Mouse (Mus musculus) megakaryocyte-erythroid progenitor cell, adult 5-6 weeks (primary cell): Measurements from ENCODE around the gene Cgrrf1. TPM values are rescaled to one million over a fixed set of nuclear protein-coding genes. Genes with fewer than 3 reads are reported as not detected.

ENCODE experiments used
- ATAC-seq: replicated peaks from 2 replicates; pipeline ENCODE4 v1.8.0; 2016; ENCODE audit warnings: mild to moderate bottlenecking, inconsistent platforms; ENCODE audit not compliant: severe bottlenecking, poor library complexity, low FRiP score, low TSS enrichment
- total RNA-seq, 2 experiments: library from RNA; stranded (forward) in 1 of 2; stranded (reverse) in 1 of 2; fragments of 200-1000, 215-1000 nt in 1 of 2; fragments of >200 nt in 1 of 2; fragmentation: Nextera tagmentation in 1 of 2; gene quantifications; 2 replicates each; pipeline ENCODE4 v1.2.3; 2014 to 2017

The Cgrrf1 gene
- total RNA-seq, 2 experiments from 2014 or later = 7.8 to 21.5 TPM

DNA sequence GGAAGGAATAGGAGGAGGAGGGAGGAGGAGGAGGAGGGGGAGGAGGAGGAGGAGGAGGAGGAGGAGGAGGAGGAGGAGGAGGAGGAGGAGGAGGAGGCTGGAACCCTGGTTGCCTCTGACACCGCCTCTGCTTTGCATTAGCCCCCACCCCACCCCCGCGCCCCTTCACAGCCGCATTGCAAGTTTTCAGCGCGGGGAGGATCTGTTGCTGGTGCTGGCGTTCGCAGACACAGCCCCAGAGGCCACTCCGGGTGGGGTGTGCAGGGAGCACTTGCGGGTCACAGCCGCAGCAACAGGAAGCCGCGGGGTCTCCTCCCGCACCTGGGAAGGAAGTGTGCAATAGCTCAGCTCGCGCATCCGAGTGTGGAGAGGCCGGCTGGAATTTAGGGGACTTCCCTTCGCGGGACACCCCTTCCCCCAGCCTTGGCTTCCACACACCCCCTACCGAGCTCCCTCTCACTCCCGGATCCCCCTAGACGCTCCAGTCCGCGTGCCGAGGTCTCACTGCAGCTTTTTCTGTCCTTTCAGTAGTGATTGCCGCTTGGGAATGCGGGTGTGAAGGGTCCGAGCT is 52.0 kb downstream of the Cgrrf1 start:
- no peak for ATAC-seq

DNA sequence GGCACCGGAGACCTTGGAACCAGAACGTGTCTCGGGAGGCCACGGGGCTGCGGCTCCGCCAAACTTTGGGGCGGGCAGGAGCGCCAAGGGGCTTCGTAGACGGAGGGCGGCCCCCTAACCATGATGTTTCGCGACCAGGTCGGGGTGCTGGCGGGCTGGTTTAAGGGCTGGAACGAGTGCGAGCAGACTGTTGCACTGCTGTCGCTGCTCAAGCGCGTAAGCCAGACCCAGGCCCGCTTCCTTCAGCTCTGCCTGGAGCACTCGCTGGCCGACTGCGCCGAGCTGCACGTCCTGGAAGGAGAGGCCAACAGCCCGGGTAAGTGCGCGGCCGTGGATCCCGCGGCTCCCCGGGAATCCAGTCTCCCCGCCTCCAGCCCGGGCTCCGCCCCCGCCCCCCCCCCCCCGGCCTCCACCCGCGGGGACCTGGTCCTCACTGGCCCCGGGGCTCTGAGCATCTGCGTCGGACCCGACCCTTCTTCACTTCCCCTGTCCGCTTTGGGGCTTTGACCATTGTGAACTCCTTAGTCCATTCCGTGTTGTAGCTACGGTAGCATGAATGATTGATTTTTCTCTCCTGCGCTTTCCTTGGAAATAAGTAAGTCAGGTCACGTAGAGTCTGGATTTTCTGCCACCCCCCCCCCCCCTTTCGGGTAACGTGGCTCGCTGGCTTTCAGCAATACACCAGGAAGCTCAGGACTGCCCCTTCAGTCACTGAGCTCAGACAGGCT is 52.9 kb downstream of the Cgrrf1 start:
- ATAC-seq = no peak

GRCm38 (mm10) chr14:46885429-46885755 is 53.5 kb downstream of the Cgrrf1 start:
- ATAC-seq = no peak

- no peak for ATAC-seq
Observed at GRCm38 (mm10) chr14:46885891-46886301, 54.0 kb downstream of the Cgrrf1 start.

DNA sequence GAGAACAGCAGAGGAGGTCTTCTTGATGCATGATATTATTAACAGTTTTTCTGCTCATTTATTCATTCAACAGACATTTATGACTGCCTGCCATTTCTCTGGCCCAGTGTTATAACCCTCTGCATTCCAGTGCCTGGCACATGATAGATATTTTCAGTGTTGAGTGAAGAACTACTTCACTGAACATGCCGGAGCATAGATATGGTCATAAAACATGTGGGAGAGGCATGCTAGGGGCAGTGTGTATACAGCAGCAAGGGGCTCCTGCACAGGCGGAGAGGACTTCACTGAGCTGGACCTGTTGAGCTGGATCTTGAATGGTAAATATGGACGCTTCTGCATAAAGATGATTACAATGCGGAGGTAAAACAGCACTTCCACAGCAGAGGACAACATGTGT is 57.2 kb downstream of the Cgrrf1 start:
- ATAC-seq = no peak

DNA sequence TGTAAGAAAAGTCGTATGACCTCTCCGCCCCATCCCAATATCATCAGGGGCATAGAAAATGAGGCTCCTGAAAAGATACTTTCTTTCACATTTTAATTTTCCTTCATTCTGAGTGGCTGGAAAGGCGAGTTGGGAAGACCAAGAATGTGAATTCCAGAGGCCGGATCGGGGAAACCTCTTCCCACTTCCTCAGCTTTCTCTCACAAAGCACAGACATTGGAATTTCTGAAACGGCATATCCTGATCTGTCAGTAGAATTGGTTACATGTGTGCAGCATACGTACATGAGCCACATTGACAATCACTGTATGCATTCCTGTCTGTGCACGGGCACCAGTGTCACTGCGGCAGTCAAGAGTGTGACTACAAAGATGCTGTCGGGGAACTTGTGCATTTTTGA is 62.0 kb downstream of the Cgrrf1 start:
- no peak for ATAC-seq

GRCm38 (mm10) chr14:46897953-46898352 is 66.0 kb downstream of the Cgrrf1 start:
- ATAC-seq = no peak

DNA sequence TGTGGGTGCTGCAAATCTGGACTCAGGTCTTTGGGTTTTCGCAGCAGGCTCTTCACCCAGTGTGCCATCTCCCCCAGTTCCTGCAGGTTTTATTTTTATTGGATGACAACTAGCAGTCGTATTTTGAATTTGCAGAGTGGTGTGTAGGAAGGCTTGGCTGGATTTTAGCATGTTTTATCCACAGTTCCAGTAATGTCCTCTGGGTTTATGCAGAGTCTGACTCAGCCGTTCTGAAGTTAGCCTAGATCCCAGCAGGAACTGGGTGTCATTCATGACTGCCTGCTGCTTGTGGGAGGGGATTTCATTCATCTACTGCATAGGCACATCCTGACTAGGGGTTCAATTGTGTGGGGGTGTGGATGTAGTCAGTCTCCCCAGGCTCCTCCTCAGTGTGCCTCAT is 66.7 kb downstream of the Cgrrf1 start:
- ATAC-seq = no peak

GRCm38 (mm10) chr14:46902498-46903087 is 70.7 kb downstream of the Cgrrf1 start:
- ATAC-seq = no peak

Other genes with a start within 250 kb of the Cgrrf1 start
- gene Cdkn3, start 71.6 kb upstream of the Cgrrf1 start, total RNA-seq (2014; fragmentation: Nextera tagmentation) = 11.7 and 17.5 TPM in 2 replicates
- gene Cdkn3, start 71.6 kb upstream of the Cgrrf1 start, total RNA-seq (2017) = 13.0 and 16.6 TPM in 2 replicates
- gene Cnih1, start 43.7 kb upstream of the Cgrrf1 start, total RNA-seq (2014; fragmentation: Nextera tagmentation) = 91.7 and 93.1 TPM in 2 replicates
- gene Cnih1, start 43.7 kb upstream of the Cgrrf1 start, total RNA-seq (2017) = 56.0 and 72.4 TPM in 2 replicates
- gene Gmfb, start 9.9 kb upstream of the Cgrrf1 start, total RNA-seq (2014; fragmentation: Nextera tagmentation) = 51.5 and 57.9 TPM in 2 replicates
- gene Gmfb, start 9.9 kb upstream of the Cgrrf1 start, total RNA-seq (2017) = 84.5 and 101 TPM in 2 replicates
- gene Samd4, start 50.7 kb downstream of the Cgrrf1 start, total RNA-seq (2014; fragmentation: Nextera tagmentation) = 0.07 and 4.2 TPM in 2 replicates
- gene Samd4, start 50.7 kb downstream of the Cgrrf1 start, total RNA-seq (2017) = 0.15 and 0.61 TPM in 2 replicates